Mouse (Mus musculus) cortical plate, adult 2 months (tissue): ENCODE measurements around the gene Exph5.

ENCODE experiments used
- CTCF ChIP-seq: fragments of 200-500 bp; IDR thresholded peaks from 2 replicates; pipeline ENCODE4 v1.5.1; 2011; ENCODE audit warnings: mild to moderate bottlenecking, control low read depth, low read length; ENCODE audit not compliant: insufficient read depth; ENCODE audit errors: extremely low read depth
- POLR2A ChIP-seq: fragments of 200-500 bp; IDR thresholded peaks from 2 replicates; pipeline ENCODE4 v1.6.1; 2011; ENCODE audit warnings: mild to moderate bottlenecking, low read length, control low read depth; ENCODE audit not compliant: insufficient read depth; ENCODE audit errors: extremely low read depth

GRCm38 (mm10) chr9:53301801-53302311 lies 386 bp downstream of the Exph5 start:
- no peak for TF ChIP-seq POLR2A
- no peak for TF ChIP-seq CTCF
